Mouse (Mus musculus) lung, embryonic 16.5 days (tissue): ENCODE results near the gene Nt5c3b. TPM values are rescaled to one million over a fixed set of nuclear protein-coding genes. Genes with fewer than 3 reads are reported as not detected.
A peak's percentile ranks its signal among the peaks of the same experiment; 100 is the strongest.

Experiments
- ATAC-seq: fragments of 200-750 bp; cut with Nextera tagmentation; 2 replicates; pipeline ENCODE4 v1.8.0; 2017; ENCODE audit warnings: low read depth, mild to moderate bottlenecking, moderate library complexity
- H3K27ac ChIP-seq: fragments of 300-500 bp; sonication (generic); 2 replicates; pipeline ENCODE4 v1.5.1; 2014; ENCODE audit warnings: mild to moderate bottlenecking, control low read depth, low read length
- H3K27me3 ChIP-seq: fragments of 300-500 bp; sonication (generic); 2 replicates; pipeline ENCODE4 v1.6.1; 2014; ENCODE audit warnings: low read depth, low read length, mixed read lengths; ENCODE audit not compliant: control insufficient read depth, insufficient read depth
- H3K36me3 ChIP-seq: fragments of 300-500 bp; sonication (generic); 2 replicates; pipeline ENCODE4 v1.6.1; 2014; ENCODE audit warnings: low read length; ENCODE audit not compliant: control insufficient read depth, insufficient read depth
- H3K4me1 ChIP-seq: fragments of 300-500 bp; sonication (generic); replicated peaks from 2 replicates; pipeline ENCODE4 v1.6.1; 2014; ENCODE audit warnings: low read length, mixed read lengths; ENCODE audit not compliant: control insufficient read depth, insufficient read depth
- H3K4me2 ChIP-seq: fragments of 300-500 bp; sonication (generic); 2 replicates; pipeline ENCODE4 v1.6.1; 2014; ENCODE audit warnings: low read depth, low read length, control low read depth
- H3K4me3 ChIP-seq: fragments of 300-500 bp; sonication (generic); 2 replicates; pipeline ENCODE4 v1.5.1; 2014; ENCODE audit warnings: mild to moderate bottlenecking, low read length, control low read depth
- H3K9ac ChIP-seq: fragments of 300-500 bp; sonication (generic); 2 replicates; pipeline ENCODE4 v1.6.1; 2014; ENCODE audit warnings: low read length, control low read depth
- H3K9me3 ChIP-seq: fragments of 300-500 bp; sonication (generic); 2 replicates; pipeline ENCODE4 v1.6.1; 2016; ENCODE audit warnings: low read length; ENCODE audit not compliant: control insufficient read depth
- WGBS: fragments of 180-500 bp; shearing (Covaris S2); extraction: QIAGEN DNeasy Blood & Tissue Kit; methylation state at CpG from one replicate; pipeline ENCODE4 v1.1.7; 2014; 5-methylcytosine and 5-hydroxymethylcytosine counted together
- polyA plus RNA-seq: library from polyadenylated mRNA; unstranded; fragments of >200 nt; fragmentation: Nextera tagmentation; extraction: Ambion mirVana; gene quantifications from 2 replicates; pipeline ENCODE4 v1.2.1, GENCODE M21; 2015

Nt5c3b gene
- polyA plus RNA-seq, 1 experiment from 2014 or later, result 129 TPM

DNA sequence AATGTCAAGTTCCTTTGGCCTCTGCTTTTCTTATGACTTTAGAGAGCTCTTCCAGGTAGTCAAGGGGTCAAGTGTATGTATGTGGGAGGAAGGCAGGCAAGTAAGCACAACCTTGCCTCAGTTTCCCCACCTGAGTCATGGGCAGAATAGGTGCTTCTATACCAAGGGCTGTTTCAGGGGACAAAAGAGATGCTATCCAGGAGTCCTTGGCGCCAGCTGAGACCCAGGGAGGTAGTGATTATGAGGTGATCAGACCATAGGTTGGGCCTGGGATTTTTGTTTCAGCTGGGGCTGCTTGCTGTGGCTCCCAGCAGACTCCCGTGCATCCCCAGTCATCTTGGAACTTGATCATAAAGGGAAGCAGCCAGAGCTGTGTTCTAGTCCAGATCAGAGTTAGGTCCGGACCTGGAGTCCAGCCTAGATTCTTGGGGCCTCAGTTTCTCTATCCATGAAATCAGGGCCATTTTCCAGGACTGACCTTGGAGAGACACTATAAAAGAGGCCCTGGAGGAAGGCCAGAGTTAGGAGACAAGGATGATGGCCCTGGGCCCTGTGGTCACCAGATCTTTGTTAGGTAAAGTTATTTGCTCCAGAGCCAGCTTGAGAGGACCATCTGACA is 37.0 kb downstream of the Nt5c3b start:
- Histone ChIP-seq H3K9ac (no peak overlapping the region), H3K36me3 (peaks cover 6% of the 10 kb centered on the region; the same call in 1 of the 2 replicates), H3K27me3 (no peaks in the 10 kb centered on the region), H3K27ac (peak overlapping the region; percentile 90), H3K4me2 (no peak overlapping the region), H3K9me3 (no peaks in the 10 kb centered on the region), H3K4me3 (no peak overlapping the region), H3K4me1 (peaks cover 18% of the 10 kb centered on the region)
- 89% methylated on average over 3 of the region's 3 CpGs for WGBS
- ATAC-seq, result no peak

DNA sequence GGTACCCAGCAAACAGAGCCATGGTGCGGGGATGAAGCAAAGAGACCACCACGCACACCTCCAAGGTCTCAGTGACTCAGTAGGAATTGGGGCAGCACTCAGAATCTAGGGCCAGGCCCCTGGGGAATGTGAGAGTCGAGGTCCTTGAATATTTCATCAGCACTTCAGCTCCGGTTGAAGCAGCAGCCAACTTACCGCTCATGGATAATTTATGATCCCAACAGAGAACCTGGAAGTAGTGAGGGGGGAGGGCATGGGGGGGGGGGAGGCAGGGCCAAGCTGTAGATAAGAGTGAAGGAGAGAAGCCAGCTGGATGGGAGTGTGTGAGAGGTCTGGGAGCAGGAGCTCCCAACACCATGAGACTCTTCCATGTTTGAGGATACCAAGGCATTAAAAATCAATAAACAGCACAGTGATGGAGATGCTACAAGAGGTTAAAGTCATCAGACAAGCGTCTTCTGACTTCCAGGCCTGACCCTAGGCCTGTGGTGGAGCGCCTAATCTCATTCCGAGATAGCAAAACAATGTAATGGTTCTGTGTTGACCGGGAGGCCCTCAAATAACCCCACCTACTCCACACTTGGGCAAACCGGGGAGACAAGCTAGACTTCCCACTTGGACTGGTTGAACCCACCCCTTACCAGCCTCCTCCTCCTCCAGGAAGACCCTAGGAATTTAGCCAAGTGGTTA is 38.0 kb downstream of the Nt5c3b start:
- H3K9ac ChIP-seq, result no peak overlapping the region
- H3K4me1 ChIP-seq, result peaks cover 22% of the 10 kb centered on the region
- H3K4me3 ChIP-seq, result no peak overlapping the region
- H3K27me3 ChIP-seq, result no peaks in the 10 kb centered on the region
- H3K36me3 ChIP-seq, result no peaks in the 10 kb centered on the region
- no peak overlapping the region for H3K4me2 ChIP-seq
- H3K9me3 ChIP-seq, result no peaks in the 10 kb centered on the region
- peak overlapping the region; percentile 90 for H3K27ac ChIP-seq
- 29% methylated on average over 10 of the region's 10 CpGs for WGBS
- ATAC-seq, result peak; percentile 49

DNA sequence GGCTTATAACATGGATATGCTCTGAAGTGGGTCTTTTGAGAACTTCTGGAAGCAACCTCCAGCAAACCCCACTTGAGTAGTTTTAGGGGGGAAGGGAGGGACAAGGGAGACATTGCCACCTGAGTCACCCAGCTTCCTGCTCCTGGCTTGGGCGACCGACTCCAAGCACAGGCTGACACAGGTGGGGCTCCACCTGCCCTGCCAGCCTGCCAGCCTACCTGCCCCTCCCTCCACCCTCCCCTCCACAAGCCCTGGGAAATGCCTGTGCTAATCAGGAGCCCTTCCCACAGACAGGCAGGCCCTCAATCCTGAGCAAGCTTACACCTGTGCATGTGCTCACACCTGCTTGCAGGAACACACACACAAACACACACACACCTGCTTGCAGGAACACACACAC is 38.9 kb downstream of the Nt5c3b start:
- Histone ChIP-seq H3K4me1 (peaks cover 29% of the 10 kb centered on the region), H3K4me3 (no peak overlapping the region), H3K4me2 (no peak overlapping the region), H3K27ac (peak overlapping the region; percentile 90), H3K36me3 (no peaks in the 10 kb centered on the region), H3K9ac (no peak overlapping the region), H3K27me3 (no peaks in the 10 kb centered on the region), H3K9me3 (no peaks in the 10 kb centered on the region)
- WGBS, result 50% methylated on average over 2 of the region's 2 CpGs
- peak; percentile 49 for ATAC-seq

DNA sequence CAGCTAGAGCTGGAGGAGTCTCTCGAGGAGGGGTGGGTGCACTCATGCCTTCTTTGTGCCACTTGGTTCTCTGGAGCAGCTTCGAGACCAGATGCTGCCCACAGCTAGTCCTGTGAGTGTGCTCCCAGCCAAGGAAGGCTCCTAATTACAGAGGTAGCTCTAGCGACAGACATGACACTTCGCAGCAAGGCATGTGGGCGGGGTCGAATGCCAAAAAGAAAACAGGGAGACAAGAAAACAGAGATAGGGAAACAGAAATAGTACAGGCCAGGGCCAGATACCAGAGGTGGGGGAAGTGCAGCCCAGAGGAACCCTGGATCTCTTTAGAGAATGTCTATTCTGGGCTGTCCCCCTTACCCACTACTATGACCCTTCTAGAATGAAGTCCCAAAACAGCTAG is 39.4 kb downstream of the Nt5c3b start:
- Histone ChIP-seq H3K27me3 (no peaks in the 10 kb centered on the region), H3K4me3 (no peak overlapping the region), H3K36me3 (no peaks in the 10 kb centered on the region), H3K9me3 (no peaks in the 10 kb centered on the region), H3K27ac (peak overlapping the region; percentile 90), H3K4me2 (no peak overlapping the region), H3K4me1 (peaks cover 29% of the 10 kb centered on the region), H3K9ac (no peak overlapping the region)
- no peak for ATAC-seq
- WGBS, result 21% methylated on average over 6 of the region's 6 CpGs

DNA sequence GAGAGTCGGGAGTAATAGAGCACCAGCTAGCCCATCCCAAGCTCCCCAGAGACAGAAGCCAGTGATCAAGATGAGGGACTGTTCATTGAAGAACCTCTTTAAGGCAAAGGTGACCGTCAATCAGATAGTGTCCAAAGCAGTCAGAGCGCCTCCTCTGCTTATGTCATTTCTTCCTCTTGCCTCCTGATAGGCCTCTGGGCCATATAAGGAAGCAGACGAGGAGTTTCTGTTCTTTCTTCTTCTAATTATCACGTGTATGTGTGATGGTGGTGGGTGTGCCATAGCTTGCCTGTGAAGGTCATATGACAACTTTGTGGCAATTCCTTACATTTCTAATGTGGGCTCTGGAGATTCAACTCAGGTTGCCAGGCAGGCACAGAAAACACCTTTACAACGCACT is 40.8 kb downstream of the Nt5c3b start:
- H3K36me3 ChIP-seq, result no peaks in the 10 kb centered on the region
- WGBS, result 75% methylated on average over 6 of the region's 6 CpGs
- H3K4me3 ChIP-seq, result no peak overlapping the region
- H3K27ac ChIP-seq, result no peak overlapping the region
- no peaks in the 10 kb centered on the region for H3K27me3 ChIP-seq
- H3K4me1 ChIP-seq, result peaks cover 34% of the 10 kb centered on the region
- no peaks in the 10 kb centered on the region for H3K9me3 ChIP-seq
- no peak for ATAC-seq
- H3K4me2 ChIP-seq, result no peak overlapping the region
- H3K9ac ChIP-seq, result no peak overlapping the region

DNA sequence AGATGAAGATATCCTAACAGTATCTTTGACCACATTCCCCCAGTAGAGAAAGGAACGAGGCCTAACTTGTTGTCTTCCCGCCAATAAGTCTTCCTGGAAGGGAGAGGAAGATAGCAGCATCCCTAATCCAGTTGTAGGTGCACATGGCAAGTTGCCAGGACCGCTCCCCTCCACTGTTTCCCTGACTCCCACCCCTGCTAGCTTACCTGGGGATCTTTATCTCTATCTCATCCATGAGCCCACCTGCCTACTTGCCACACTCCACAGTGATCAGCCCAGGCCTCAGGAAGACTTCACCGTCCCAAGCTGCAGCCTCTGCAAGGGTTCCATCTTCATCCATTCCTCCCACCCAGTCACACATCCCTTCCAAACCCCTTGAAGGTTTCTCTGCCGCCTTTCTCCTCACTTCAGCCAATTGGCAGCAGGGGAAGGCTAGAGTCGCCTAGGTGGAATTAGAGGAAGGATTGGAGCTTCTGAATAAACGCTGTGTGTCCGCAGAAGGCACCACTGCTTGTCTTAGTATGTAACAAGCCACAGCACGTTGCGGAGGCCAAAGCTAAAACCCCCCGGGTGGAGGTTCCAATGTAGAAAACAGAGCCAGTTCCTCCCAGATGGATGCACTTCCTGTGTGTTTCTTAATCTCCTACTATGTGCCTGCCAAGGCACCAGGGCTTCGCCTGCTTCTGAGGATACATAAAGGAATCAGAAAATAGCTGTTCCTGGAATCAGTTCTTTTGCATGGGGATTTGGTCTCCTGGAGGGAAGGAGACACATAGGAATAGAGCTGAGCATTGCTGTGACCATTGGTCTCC is 41.7 kb downstream of the Nt5c3b start:
- no peak for ATAC-seq
- Histone ChIP-seq H3K4me1 (peaks cover 43% of the 10 kb centered on the region), H3K9ac (no peak overlapping the region), H3K4me3 (no peak overlapping the region), H3K27ac (0 out of 2 replicates have a peak overlapping the region, but pooled peaks have one; percentile 26), H3K36me3 (no peaks in the 10 kb centered on the region), H3K9me3 (no peaks in the 10 kb centered on the region), H3K4me2 (no peak overlapping the region), H3K27me3 (no peaks in the 10 kb centered on the region)
- 65% methylated on average over 12 of the region's 12 CpGs for WGBS

DNA sequence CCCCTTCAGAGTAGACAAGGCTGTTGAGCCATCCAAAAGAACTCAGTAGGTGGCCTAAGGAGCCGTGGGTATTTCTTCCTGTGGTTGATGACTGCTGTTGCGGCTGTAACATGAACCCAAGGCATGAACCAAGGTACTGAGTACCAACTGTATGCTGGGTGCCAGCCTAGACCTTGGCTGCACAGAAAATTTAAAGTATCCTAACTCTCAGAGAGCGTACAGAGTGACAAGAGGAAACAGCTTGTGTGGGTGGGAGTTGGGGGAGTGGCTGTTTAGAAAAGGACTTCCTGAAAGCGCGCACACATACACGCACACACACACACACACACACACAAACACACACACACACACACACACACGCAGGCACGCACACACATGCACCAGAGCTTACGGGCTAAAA is 42.3 kb downstream of the Nt5c3b start:
- Histone ChIP-seq H3K4me2 (0 out of 2 replicates have a peak overlapping the region, but pooled peaks have one; percentile 18), H3K9me3 (no peaks in the 10 kb centered on the region), H3K36me3 (no peaks in the 10 kb centered on the region), H3K4me1 (peaks cover 48% of the 10 kb centered on the region), H3K9ac (no peak overlapping the region), H3K4me3 (no peak overlapping the region), H3K27ac (no peak overlapping the region), H3K27me3 (no peaks in the 10 kb centered on the region)
- 70% methylated on average over 9 of the region's 9 CpGs for WGBS
- ATAC-seq, result no peak

DNA sequence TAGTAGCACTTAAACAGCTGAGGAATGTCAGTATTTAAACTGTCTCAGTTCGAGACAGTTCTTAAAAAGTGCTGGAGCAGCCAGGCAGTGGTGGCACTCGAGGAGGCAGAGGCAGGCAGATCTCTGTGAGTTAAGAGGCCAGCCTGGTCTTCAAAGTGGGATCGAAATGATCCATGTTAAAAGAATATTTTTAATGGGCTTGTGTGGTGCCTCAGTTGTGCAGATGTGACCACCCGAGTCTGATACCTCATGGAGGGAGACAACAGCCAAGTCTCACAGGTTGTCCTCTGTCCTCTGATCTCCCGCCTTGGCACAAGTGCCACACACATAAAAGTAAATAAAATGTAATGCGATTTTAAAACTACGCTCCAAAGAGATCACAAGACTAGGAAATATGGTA is 43.1 kb downstream of the Nt5c3b start:
- Histone ChIP-seq H3K4me3 (no peak overlapping the region), H3K9ac (no peak overlapping the region), H3K9me3 (no peaks in the 10 kb centered on the region), H3K4me2 (no peak overlapping the region), H3K27me3 (no peaks in the 10 kb centered on the region), H3K27ac (peak overlapping the region; percentile 53; the same call in 1 of the 2 replicates), H3K36me3 (no peaks in the 10 kb centered on the region), H3K4me1 (peaks cover 54% of the 10 kb centered on the region)
- ATAC-seq, result no peak
- 87% methylated on average over 7 of the region's 7 CpGs for WGBS
